Mouse (Mus musculus): ENCODE results near the gene Prss35. TPM values are rescaled to one million over a fixed set of nuclear protein-coding genes. Genes with fewer than 3 reads are reported as not detected.

Prss35 gene
- polyA plus RNA-seq, 1 experiment from 2014 or later: 0.54 TPM

GRCm38 (mm10) chr9:86716540-86716939 is 26.9 kb upstream of the Prss35 start:
- H3K4me1 ChIP-seq (replicated peaks): no peaks in the 10 kb centered on the region
- WGBS: 71% methylated on average over 2 of the region's 2 CpGs
- no peak for DNase-seq (ENCODE audit: low spot score)
- H3K27ac ChIP-seq: no peak overlapping the region
- H3K27me3 ChIP-seq (ENCODE audit: insufficient read depth, poor library complexity, severe bottlenecking): no peaks in the 10 kb centered on the region
- H3K9me3 ChIP-seq: no peaks in the 10 kb centered on the region
- H3K36me3 ChIP-seq: no peaks in the 10 kb centered on the region
- no peak overlapping the region for H3K4me3 ChIP-seq

GRCm38 (mm10) chr9:86717119-86717518 is 26.3 kb upstream of the Prss35 start:
- H3K4me3 ChIP-seq: no peak overlapping the region
- 76% methylated on average over 5 of the region's 5 CpGs for WGBS
- no peaks in the 10 kb centered on the region for H3K4me1 ChIP-seq (replicated peaks)
- no peaks in the 10 kb centered on the region for H3K9me3 ChIP-seq
- H3K27me3 ChIP-seq (ENCODE audit: insufficient read depth, poor library complexity, severe bottlenecking): no peaks in the 10 kb centered on the region
- no peak overlapping the region for H3K27ac ChIP-seq
- no peaks in the 10 kb centered on the region for H3K36me3 ChIP-seq
- no peak for DNase-seq (ENCODE audit: low spot score)

GRCm38 (mm10) chr9:86720227-86720626 is 23.2 kb upstream of the Prss35 start:
- H3K27me3 ChIP-seq (ENCODE audit: insufficient read depth, poor library complexity, severe bottlenecking): no peaks in the 10 kb centered on the region
- H3K4me1 ChIP-seq (replicated peaks): no peaks in the 10 kb centered on the region
- H3K27ac ChIP-seq: no peak overlapping the region
- 89% methylated on average over 5 of the region's 5 CpGs for WGBS
- no peak for DNase-seq (ENCODE audit: low spot score)
- H3K4me3 ChIP-seq: no peak overlapping the region
- H3K9me3 ChIP-seq: no peaks in the 10 kb centered on the region
- H3K36me3 ChIP-seq: no peaks in the 10 kb centered on the region

GRCm38 (mm10) chr9:86720794-86721193 is 22.7 kb upstream of the Prss35 start:
- Histone ChIP-seq H3K27me3 (ENCODE audit: insufficient read depth, poor library complexity, severe bottlenecking) (no peaks in the 10 kb centered on the region), H3K9me3 (no peaks in the 10 kb centered on the region), H3K4me1 (replicated peaks) (no peaks in the 10 kb centered on the region), H3K36me3 (no peaks in the 10 kb centered on the region), H3K4me3 (no peak overlapping the region), H3K27ac (no peak overlapping the region)
- 85% methylated on average over 2 of the region's 2 CpGs for WGBS
- no peak for DNase-seq (ENCODE audit: low spot score)

- WGBS: 92% methylated on average over 4 of the region's 4 CpGs
- no peak overlapping the region for H3K4me3 ChIP-seq
- no peaks in the 10 kb centered on the region for H3K36me3 ChIP-seq
- no peak overlapping the region for H3K27ac ChIP-seq
- no peaks in the 10 kb centered on the region for H3K9me3 ChIP-seq
- H3K27me3 ChIP-seq (ENCODE audit: insufficient read depth, poor library complexity, severe bottlenecking): no peaks in the 10 kb centered on the region
- DNase-seq (ENCODE audit: low spot score): no peak
- H3K4me1 ChIP-seq (replicated peaks): no peaks in the 10 kb centered on the region
Observed at GRCm38 (mm10) chr9:86725066-86725465, 18.4 kb upstream of the Prss35 start.

- H3K27me3 ChIP-seq (ENCODE audit: insufficient read depth, poor library complexity, severe bottlenecking): no peaks in the 10 kb centered on the region
- 77% methylated on average over 7 of the region's 7 CpGs for WGBS
- no peak overlapping the region for H3K27ac ChIP-seq
- no peak for DNase-seq (ENCODE audit: low spot score)
- H3K4me3 ChIP-seq: no peak overlapping the region
- H3K9me3 ChIP-seq: no peaks in the 10 kb centered on the region
- no peaks in the 10 kb centered on the region for H3K36me3 ChIP-seq
- H3K4me1 ChIP-seq (replicated peaks): no peaks in the 10 kb centered on the region
Observed at GRCm38 (mm10) chr9:86725604-86726380, 17.7 kb upstream of the Prss35 start.

- Histone ChIP-seq H3K4me3 (no peak overlapping the region), H3K27ac (no peak overlapping the region), H3K9me3 (no peaks in the 10 kb centered on the region), H3K36me3 (no peaks in the 10 kb centered on the region), H3K27me3 (ENCODE audit: insufficient read depth, poor library complexity, severe bottlenecking) (no peaks in the 10 kb centered on the region), H3K4me1 (replicated peaks) (no peaks in the 10 kb centered on the region)
- no peak for DNase-seq (ENCODE audit: low spot score)
- WGBS: 84% methylated on average over 5 of the region's 5 CpGs
Observed at GRCm38 (mm10) chr9:86726381-86726720, 17.1 kb upstream of the Prss35 start.

- H3K36me3 ChIP-seq: no peaks in the 10 kb centered on the region
- no peak for DNase-seq (ENCODE audit: low spot score)
- WGBS: 88% methylated on average over 10 of the region's 10 CpGs
- H3K27ac ChIP-seq: no peak overlapping the region
- no peaks in the 10 kb centered on the region for H3K4me1 ChIP-seq (replicated peaks)
- H3K9me3 ChIP-seq: no peaks in the 10 kb centered on the region
- no peaks in the 10 kb centered on the region for H3K27me3 ChIP-seq (ENCODE audit: insufficient read depth, poor library complexity, severe bottlenecking)
- H3K4me3 ChIP-seq: no peak overlapping the region
Observed at GRCm38 (mm10) chr9:86728214-86728814, 15.1 kb upstream of the Prss35 start.

GRCm38 (mm10) chr9:86729084-86729483 is 14.4 kb upstream of the Prss35 start:
- no peak overlapping the region for H3K4me3 ChIP-seq
- H3K4me1 ChIP-seq (replicated peaks): no peaks in the 10 kb centered on the region
- DNase-seq (ENCODE audit: low spot score): no peak
- 71% methylated on average over 1 of the region's 1 CpGs for WGBS
- H3K27me3 ChIP-seq (ENCODE audit: insufficient read depth, poor library complexity, severe bottlenecking): no peaks in the 10 kb centered on the region
- no peaks in the 10 kb centered on the region for H3K36me3 ChIP-seq
- no peak overlapping the region for H3K27ac ChIP-seq
- H3K9me3 ChIP-seq: no peaks in the 10 kb centered on the region

GRCm38 (mm10) chr9:86729811-86730210 is 13.6 kb upstream of the Prss35 start:
- no peak for DNase-seq (ENCODE audit: low spot score)
- no peak overlapping the region for H3K4me3 ChIP-seq
- WGBS: 91% methylated on average over 3 of the region's 3 CpGs
- no peaks in the 10 kb centered on the region for H3K4me1 ChIP-seq (replicated peaks)
- no peaks in the 10 kb centered on the region for H3K9me3 ChIP-seq
- no peaks in the 10 kb centered on the region for H3K36me3 ChIP-seq
- no peaks in the 10 kb centered on the region for H3K27me3 ChIP-seq (ENCODE audit: insufficient read depth, poor library complexity, severe bottlenecking)
- no peak overlapping the region for H3K27ac ChIP-seq

- no peak for DNase-seq (ENCODE audit: low spot score)
- Histone ChIP-seq H3K27me3 (ENCODE audit: insufficient read depth, poor library complexity, severe bottlenecking) (no peaks in the 10 kb centered on the region), H3K36me3 (no peaks in the 10 kb centered on the region), H3K27ac (no peak overlapping the region), H3K9me3 (no peaks in the 10 kb centered on the region), H3K4me3 (no peak overlapping the region), H3K4me1 (replicated peaks) (no peaks in the 10 kb centered on the region)
Observed at GRCm38 (mm10) chr9:86734357-86734756, 9.1 kb upstream of the Prss35 start.

GRCm38 (mm10) chr9:86734795-86735194 is 8.7 kb upstream of the Prss35 start:
- Histone ChIP-seq H3K27me3 (ENCODE audit: insufficient read depth, poor library complexity, severe bottlenecking) (no peaks in the 10 kb centered on the region), H3K9me3 (no peaks in the 10 kb centered on the region), H3K4me3 (no peak overlapping the region), H3K4me1 (replicated peaks) (no peaks in the 10 kb centered on the region), H3K27ac (no peak overlapping the region), H3K36me3 (no peaks in the 10 kb centered on the region)
- DNase-seq (ENCODE audit: low spot score): no peak
- 82% methylated on average over 9 of the region's 9 CpGs for WGBS

- Histone ChIP-seq H3K9me3 (no peaks in the 10 kb centered on the region), H3K36me3 (no peaks in the 10 kb centered on the region), H3K27me3 (ENCODE audit: insufficient read depth, poor library complexity, severe bottlenecking) (no peaks in the 10 kb centered on the region), H3K4me3 (no peak overlapping the region), H3K4me1 (replicated peaks) (peaks cover 3% of the 10 kb centered on the region; the same call in 1 of the 2 replicates), H3K27ac (no peak overlapping the region)
- DNase-seq (ENCODE audit: low spot score): no peak
- WGBS: 96% methylated on average over 4 of the region's 4 CpGs
Observed at GRCm38 (mm10) chr9:86736991-86737390, 6.5 kb upstream of the Prss35 start.

Data from hindbrain, embryonic 10.5 days (tissue).